Mouse (Mus musculus) stomach, embryonic 15.5 days (tissue): ENCODE data around the gene Chrnb2. TPM values are rescaled to one million over a fixed set of nuclear protein-coding genes. Genes with fewer than 3 reads are reported as not detected.
A peak's percentile ranks its signal among the peaks of the same experiment; 100 is the strongest.

Source experiments
- ATAC-seq: fragments of 200-750 bp; cut with Nextera tagmentation; 2 replicates; pipeline ENCODE4 v1.8.0; 2017; ENCODE audit warnings: low read depth, moderate number of reproducible peaks, moderate TSS enrichment; ENCODE audit not compliant: insufficient read depth, low FRiP score
- H3K27ac ChIP-seq: fragments of 300-500 bp; sonication (generic); 2 replicates; pipeline ENCODE4 v1.5.1; 2015; ENCODE audit warnings: mild to moderate bottlenecking, inconsistent platforms
- H3K27me3 ChIP-seq: fragments of 300-500 bp; sonication (generic); replicated peaks from 2 replicates; pipeline ENCODE4 v1.6.1; 2015; ENCODE audit warnings: inconsistent platforms
- H3K36me3 ChIP-seq: fragments of 300-500 bp; sonication (generic); 2 replicates; pipeline ENCODE4 v1.6.1; 2015; ENCODE audit warnings: inconsistent platforms
- H3K4me1 ChIP-seq: fragments of 300-500 bp; sonication (generic); 2 replicates; pipeline ENCODE4 v1.6.1; 2015; ENCODE audit warnings: inconsistent platforms
- H3K4me2 ChIP-seq: fragments of 300-500 bp; sonication (generic); 2 replicates; pipeline ENCODE4 v1.6.1; 2015; ENCODE audit warnings: mild to moderate bottlenecking, inconsistent platforms
- H3K4me3 ChIP-seq: fragments of 300-500 bp; sonication (generic); replicated peaks from 2 replicates; pipeline ENCODE4 v1.5.1; 2015; ENCODE audit warnings: inconsistent platforms
- H3K9ac ChIP-seq: fragments of 300-500 bp; sonication (generic); 2 replicates; pipeline ENCODE4 v1.6.1; 2015; ENCODE audit warnings: inconsistent platforms
- H3K9me3 ChIP-seq: fragments of 300-500 bp; sonication (generic); 2 replicates; pipeline ENCODE4 v1.6.1; 2016; ENCODE audit warnings: inconsistent platforms
- WGBS: fragments of 180-500 bp; shearing (Covaris S2); methylation state at CpG from one replicate; pipeline ENCODE4 v1.1.7; 2015; 5-methylcytosine and 5-hydroxymethylcytosine counted together
- polyA plus RNA-seq: library from polyadenylated mRNA; unstranded; fragments of >200 nt; fragmentation: Nextera tagmentation; extraction: Ambion mirVana; gene quantifications from 2 replicates; pipeline ENCODE4 v1.2.1, GENCODE M21; 2015

Gene Chrnb2
- polyA plus RNA-seq, 1 experiment from 2014 or later = 1.4 TPM

DNA sequence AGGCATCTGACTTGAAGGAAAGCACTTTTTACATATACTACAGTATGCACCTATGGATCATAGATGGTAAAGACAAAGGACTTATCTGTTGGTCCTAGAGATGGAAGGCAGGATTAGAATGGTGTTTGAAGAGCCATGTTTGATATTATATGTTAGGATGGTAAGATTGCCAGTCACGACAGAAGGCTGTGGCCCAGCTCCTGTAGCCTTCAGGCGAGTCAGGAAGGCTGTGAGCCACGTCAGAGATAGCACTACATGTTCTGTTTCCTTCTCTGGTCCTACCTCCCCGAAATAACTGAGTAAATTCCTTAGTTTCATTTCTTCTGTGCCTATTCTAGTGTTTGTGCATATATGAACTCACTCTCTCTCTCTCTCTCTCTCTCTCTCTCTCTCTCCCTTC, 32.3 kb downstream of the Chrnb2 start:
- Histone ChIP-seq H3K27me3 (no peaks in the 10 kb centered on the region), H3K4me3 (no peak overlapping the region), H3K27ac (no peak overlapping the region), H3K36me3 (peaks cover 5% of the 10 kb centered on the region; the same call in 1 of the 2 replicates), H3K4me1 (peaks cover 7% of the 10 kb centered on the region), H3K9ac (no peak overlapping the region), H3K9me3 (no peaks in the 10 kb centered on the region), H3K4me2 (no peak overlapping the region)
- ATAC-seq = no peak
- 82% methylated on average over 4 of the region's 4 CpGs for WGBS

DNA sequence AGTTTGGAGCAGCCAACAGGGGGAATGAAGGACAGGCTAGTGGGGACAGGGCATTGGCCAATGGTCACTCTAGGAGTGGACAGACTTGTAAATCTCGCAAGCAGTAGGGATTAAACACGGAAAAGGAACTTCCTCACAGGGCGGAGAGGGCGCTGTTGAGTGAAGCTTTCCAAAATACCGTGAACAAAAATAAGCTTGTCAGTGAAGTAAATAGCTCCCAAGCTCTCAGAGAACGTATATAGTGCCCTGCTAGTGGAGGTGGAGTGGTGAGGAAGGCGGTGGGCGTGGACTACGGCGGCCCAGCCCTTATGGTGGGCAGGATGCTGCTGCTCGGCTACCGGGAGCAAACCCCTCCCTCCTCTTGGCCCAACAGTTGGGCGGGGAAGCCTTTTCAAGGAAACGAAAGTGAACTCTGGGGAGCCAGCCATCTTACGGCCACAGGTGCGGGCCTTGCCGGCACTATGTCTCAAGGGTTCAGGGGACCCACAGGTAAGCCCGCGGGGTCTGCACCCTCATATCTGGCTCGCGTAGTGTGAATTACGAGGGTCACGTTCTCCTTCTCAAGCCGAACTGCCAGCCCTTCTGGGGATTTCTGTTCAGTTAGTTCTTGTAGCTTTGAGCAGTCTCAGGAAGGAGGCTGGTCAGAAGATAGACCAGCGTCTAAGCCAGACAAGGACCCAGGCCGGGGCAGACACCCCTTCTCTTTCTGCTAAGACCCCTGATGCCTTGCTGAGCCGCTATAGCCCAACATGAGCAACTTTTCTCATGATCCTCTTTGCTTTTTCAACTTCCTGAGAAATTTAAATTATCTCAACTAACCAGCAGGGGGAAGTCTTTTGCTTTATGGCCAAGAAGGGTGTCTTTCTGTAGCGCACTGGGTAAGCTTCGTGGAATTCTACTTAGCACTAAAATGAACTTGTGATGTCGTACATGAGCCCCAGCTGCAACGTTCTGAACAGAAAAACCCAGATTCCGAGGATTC, 33.8 kb downstream of the Chrnb2 start:
- Histone ChIP-seq H3K9me3 (no peaks in the 10 kb centered on the region), H3K36me3 (0 out of 2 replicates have a peak, but pooled peaks cover under 1% of the 10 kb centered on the region), H3K4me1 (peaks cover 7% of the 10 kb centered on the region), H3K9ac (peak overlapping the region; percentile 68), H3K27ac (peak overlapping the region; percentile 89), H3K4me3 (peak overlapping the region; percentile 80), H3K27me3 (no peaks in the 10 kb centered on the region), H3K4me2 (peak overlapping the region; percentile 77)
- peak; percentile 98 for ATAC-seq
- WGBS = 1% methylated on average over 32 of the region's 32 CpGs

DNA sequence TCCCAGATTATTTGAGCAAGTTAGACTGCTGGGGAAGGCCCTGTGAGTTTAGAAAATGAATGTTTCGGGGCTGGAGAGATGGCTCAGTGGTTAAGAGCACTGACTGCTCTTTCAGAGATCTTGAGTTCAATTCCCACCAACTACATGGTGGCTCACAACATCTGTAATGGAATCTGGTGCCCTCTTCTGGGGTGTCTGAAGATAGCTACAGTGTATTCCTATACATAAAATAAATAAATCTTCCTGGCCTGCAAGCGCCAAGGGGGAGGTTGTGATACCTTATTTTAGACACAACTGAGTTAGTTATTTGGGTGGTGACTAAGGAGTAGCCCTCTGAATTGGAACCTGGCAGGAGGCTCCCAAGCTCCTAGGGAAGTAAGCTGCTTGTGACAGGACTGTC, 35.6 kb downstream of the Chrnb2 start:
- no peak overlapping the region for H3K4me2 ChIP-seq
- 65% methylated on average over 2 of the region's 2 CpGs for WGBS
- H3K9ac ChIP-seq = no peak overlapping the region
- no peak for ATAC-seq
- no peaks in the 10 kb centered on the region for H3K9me3 ChIP-seq
- no peak overlapping the region for H3K27ac ChIP-seq
- no peaks in the 10 kb centered on the region for H3K27me3 ChIP-seq
- H3K36me3 ChIP-seq = no peaks in the 10 kb centered on the region
- peaks cover 7% of the 10 kb centered on the region for H3K4me1 ChIP-seq
- H3K4me3 ChIP-seq = no peak overlapping the region

DNA sequence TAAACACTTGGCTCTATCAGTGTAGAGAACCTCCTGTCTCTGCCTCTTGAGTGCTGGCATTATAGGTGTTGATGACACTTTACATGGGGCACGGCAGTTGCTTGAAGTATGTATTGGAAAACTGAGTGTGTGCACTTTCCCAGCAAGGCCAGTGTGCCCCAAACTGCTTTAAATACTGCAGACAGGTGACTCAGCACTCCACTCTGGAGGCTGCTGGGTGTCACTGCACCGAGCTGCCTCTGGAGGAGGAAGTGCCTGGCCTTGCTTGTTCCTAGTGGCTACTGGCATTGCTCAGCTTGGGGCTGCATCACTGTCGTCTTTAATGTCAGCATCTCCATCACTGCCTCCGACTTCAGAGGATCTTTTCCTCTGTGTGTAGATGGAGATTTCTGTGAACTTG, 37.4 kb downstream of the Chrnb2 start:
- Histone ChIP-seq H3K36me3 (no peaks in the 10 kb centered on the region), H3K27ac (no peak overlapping the region), H3K4me3 (no peak overlapping the region), H3K4me2 (no peak overlapping the region), H3K4me1 (peaks cover 12% of the 10 kb centered on the region), H3K9me3 (no peaks in the 10 kb centered on the region), H3K27me3 (no peaks in the 10 kb centered on the region), H3K9ac (no peak overlapping the region)
- peak; percentile 51; the same call in 1 of the 2 replicates for ATAC-seq
- WGBS = 18% methylated on average over 4 of the region's 4 CpGs

DNA sequence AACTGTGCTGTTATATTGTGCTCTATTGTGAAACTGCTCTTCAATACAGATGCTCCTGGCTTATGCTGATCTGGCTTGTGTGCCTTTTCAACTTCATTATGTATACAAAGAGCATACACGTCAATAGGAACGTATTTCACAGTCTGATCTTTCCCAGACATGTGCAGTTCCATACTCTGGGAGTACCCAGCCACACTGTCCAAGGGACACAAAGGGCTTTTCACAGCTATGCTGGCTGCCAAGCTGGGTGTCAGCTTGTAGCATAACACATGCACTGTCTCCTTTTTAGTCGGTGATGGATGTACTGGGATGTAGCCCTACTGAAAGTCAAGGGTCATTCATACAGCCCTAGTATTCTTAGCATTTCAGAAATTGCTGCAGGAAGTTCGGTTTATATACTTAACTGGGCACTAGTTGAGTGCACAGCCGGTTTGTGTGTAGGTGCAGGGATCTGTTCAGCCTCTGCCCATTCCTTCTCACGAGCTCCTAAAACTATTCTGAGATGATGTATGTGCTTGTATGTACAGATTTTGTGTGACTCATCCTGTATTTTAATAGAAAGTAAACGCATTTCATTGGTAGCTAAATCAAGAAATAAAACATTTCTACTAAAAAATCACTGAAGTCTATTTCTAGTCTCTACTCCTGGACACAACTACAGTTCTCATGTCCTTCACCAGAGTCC, 40.9 kb downstream of the Chrnb2 start:
- Histone ChIP-seq H3K4me2 (no peak overlapping the region), H3K27ac (no peak overlapping the region), H3K9ac (no peak overlapping the region), H3K27me3 (no peaks in the 10 kb centered on the region), H3K9me3 (no peaks in the 10 kb centered on the region), H3K36me3 (no peaks in the 10 kb centered on the region), H3K4me3 (no peak overlapping the region), H3K4me1 (0 out of 2 replicates have a peak, but pooled peaks cover 5% of the 10 kb centered on the region)
- no peak for ATAC-seq
- WGBS = 53% methylated on average over 7 of the region's 7 CpGs

DNA sequence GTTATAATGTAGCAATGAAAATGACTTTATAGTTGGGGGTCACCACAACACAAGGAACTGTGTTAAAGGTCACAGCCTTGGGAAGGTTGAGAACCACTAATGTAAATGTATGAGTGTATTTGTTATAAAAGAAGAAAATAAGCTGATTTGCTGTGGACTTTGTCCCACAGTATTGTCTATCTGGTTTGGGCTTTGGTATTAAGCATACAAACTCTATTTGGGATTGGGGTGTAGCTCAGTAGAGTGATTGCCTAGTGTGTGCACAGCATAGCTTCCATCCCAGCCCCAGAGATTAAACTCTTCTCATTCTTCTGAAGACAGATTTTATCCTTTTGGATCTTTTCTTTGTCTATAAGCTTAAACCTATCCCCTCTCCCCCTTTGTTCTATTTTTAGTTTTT, 42.4 kb downstream of the Chrnb2 start:
- H3K4me3 ChIP-seq = no peak overlapping the region
- H3K27me3 ChIP-seq = no peaks in the 10 kb centered on the region
- no peak overlapping the region for H3K9ac ChIP-seq
- no peak overlapping the region for H3K4me2 ChIP-seq
- H3K27ac ChIP-seq = no peak overlapping the region
- no peaks in the 10 kb centered on the region for H3K9me3 ChIP-seq
- no peak for ATAC-seq
- 0 out of 2 replicates have a peak, but pooled peaks cover 5% of the 10 kb centered on the region for H3K4me1 ChIP-seq
- no peaks in the 10 kb centered on the region for H3K36me3 ChIP-seq

DNA sequence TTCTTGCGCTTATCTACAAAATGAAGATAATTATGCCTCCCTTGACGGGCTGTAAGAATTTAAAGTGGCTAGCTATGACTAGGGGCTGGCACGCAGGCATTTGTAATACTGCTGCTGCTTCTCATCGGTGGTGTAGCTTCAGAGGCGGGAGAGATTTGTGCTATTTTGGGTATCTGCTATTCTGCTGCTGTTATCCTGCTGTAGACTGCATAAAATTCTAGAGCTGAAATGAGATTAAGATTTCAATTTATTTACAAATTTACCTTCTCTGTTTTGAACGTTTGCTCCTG, 48.5 kb downstream of the Chrnb2 start:
- Histone ChIP-seq H3K36me3 (no peaks in the 10 kb centered on the region), H3K27ac (no peak overlapping the region), H3K9ac (no peak overlapping the region), H3K27me3 (no peaks in the 10 kb centered on the region), H3K4me3 (peak overlapping the region; percentile 89), H3K4me2 (peak overlapping the region; percentile 92), H3K9me3 (no peaks in the 10 kb centered on the region), H3K4me1 (no peaks in the 10 kb centered on the region)
- WGBS = 53% methylated on average over 6 of the region's 6 CpGs
- no peak for ATAC-seq

DNA sequence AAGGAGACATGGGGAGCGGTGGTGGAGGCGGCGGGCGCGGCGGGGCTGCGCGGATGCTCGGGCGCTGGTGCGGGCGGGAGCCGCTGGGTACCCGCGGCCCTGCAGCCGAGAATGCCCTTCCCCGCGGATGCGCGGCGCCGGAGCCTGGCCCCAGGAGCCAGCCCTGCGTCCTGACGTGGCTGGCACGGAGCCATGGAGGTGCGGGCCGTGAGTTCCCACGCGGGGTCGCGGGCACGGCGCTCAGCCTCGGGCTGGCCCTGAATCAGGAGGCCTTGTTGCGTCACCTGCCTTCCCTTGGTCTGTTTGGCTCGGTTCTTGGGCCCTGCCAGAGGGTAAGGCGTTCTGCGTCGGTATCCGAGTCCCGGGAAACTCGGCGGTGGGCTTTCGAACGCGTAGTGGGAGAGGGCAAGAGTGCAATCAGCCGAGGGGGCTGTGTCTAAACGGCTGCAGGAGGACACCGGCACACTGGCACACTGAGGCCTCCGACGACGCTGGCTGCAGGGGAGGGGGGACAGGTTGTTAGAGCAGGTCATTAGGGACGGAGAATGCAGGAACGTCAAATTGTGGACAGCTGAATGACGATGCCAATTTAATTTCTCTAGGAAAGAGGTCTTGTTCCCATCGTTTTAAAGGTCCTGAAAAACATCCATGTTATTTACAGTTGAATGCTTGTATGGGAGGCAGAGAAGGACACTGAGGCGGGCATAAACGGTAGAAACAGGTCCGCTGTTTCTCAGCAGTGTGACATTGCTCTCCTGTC, 49.0 kb downstream of the Chrnb2 start:
- ATAC-seq = peak; percentile 63; the same call in 1 of the 2 replicates
- Histone ChIP-seq H3K27ac (peak overlapping the region; percentile 17; the same call in 1 of the 2 replicates), H3K4me3 (peak overlapping the region; percentile 89), H3K4me2 (peak overlapping the region; percentile 92), H3K9me3 (no peaks in the 10 kb centered on the region), H3K9ac (peak overlapping the region; percentile 68), H3K27me3 (no peaks in the 10 kb centered on the region), H3K4me1 (no peaks in the 10 kb centered on the region), H3K36me3 (no peaks in the 10 kb centered on the region)
- WGBS = 2% methylated on average over 54 of the region's 59 CpGs

DNA sequence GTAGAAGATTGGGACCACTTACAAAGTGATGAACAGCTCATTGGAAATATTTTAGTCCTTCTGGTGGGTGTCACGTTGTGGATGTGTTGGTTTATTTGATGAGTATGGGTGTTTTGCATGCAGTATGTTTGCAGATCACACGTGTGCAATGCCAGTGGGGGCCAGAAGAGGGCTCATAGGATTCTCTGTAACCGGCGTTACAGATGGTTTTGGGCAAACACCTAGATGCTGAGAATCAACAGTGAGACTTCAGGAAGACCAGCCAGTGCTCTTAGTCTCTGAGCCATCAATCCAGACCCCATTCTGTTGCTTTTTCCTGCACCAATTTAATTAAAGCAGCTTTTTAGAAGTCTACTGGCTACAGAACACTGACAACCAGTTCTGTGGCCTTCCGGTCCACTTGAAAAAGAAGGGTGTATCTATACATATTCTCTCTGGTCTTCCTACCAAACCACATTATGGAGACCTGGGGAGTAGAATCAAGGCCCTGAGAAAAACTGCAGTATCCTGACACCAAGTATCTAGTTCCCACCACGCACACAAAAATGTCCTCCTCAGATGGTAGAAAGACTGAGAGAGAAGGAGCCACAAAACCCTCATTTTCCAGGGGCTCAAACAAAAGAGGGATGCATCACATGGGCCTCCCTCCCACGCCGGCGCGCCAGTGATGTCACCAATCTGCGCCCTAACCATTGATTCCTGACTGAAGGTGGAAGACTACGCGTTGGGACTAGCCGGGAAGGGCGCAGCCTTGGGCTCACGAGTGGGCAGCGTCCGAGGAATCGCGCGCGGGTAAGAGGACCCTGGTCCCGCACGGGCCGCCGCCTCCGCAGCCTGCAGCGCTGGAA, 49.8 kb downstream of the Chrnb2 start, which contains the start of gene Adar:
Gene Adar, plus strand, starts transcription at position 664 of the 848 bp plus-strand sequence.
- H3K9me3 ChIP-seq = no peaks in the 10 kb centered on the region
- H3K27ac ChIP-seq = peak within 1 kb of the TSS; percentile 17; the same call in 1 of the 2 replicates
- 6% methylated on average over 28 of the region's 28 CpGs for WGBS
- peak within 1 kb of the TSS; percentile 92 for H3K4me2 ChIP-seq
- ATAC-seq = peak; percentile 66; the same call in 1 of the 2 replicates
- peak within 1 kb of the TSS; percentile 68 for H3K9ac ChIP-seq
- no peaks in the 10 kb centered on the region for H3K4me1 ChIP-seq
- no peaks in the 10 kb centered on the region for H3K36me3 ChIP-seq
- H3K27me3 ChIP-seq = no peaks in the 10 kb centered on the region
- peak within 1 kb of the TSS; percentile 89 for H3K4me3 ChIP-seq

DNA sequence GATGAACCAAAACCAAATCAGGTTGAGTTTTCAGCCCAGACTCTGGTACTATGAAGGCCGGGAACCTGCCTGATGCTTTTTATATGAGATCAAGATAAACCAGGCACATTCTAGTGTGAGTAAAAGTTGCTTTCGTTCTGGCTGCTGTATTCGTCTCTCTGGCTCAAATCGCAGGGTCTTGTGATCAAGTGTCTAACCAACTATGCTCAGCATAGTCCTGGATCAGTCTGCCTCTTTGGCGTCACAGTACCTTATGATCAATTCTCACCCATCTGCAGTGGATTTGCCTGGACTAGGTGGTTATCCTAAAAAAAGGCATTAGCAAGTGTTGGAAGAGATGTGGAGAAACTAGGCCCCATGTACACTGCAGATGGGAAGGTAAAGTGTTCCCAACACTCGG, 60.4 kb downstream of the Chrnb2 start:
- ATAC-seq = no peak
- Histone ChIP-seq H3K27me3 (no peaks in the 10 kb centered on the region; the same call in 1 of the 2 replicates), H3K36me3 (no peaks in the 10 kb centered on the region), H3K9ac (no peak overlapping the region), H3K27ac (no peak overlapping the region), H3K4me3 (no peak overlapping the region), H3K4me2 (no peak overlapping the region), H3K4me1 (no peaks in the 10 kb centered on the region), H3K9me3 (no peaks in the 10 kb centered on the region)
- WGBS = 75% methylated on average over 6 of the region's 6 CpGs

DNA sequence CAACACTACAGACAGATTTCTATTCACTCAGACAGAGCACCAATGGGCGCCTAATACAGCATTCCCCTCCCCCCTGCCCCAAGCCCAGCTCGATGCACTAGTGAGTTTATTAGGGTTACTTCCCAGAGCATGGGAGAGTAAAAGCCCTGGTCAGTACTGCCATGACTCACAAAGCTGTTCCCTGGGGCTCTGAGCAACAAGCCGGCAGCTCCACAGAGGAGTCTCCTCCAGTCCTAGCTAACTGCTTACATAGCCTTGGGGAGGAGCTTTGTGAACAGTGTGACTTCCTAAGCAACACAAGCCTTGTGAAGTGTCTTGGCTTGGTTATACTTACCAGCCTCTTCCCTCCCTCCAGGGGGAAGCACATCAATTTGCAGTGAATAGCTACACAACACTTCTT, 60.8 kb downstream of the Chrnb2 start:
- 39% methylated on average over 3 of the region's 3 CpGs for WGBS

More for the DNA sequence above, 60.8 kb downstream of the Chrnb2 start:
- H3K36me3 ChIP-seq = no peaks in the 10 kb centered on the region
- H3K27ac ChIP-seq = no peak overlapping the region
- H3K9me3 ChIP-seq = no peaks in the 10 kb centered on the region
- H3K27me3 ChIP-seq = no peaks in the 10 kb centered on the region; the same call in 1 of the 2 replicates
- no peak overlapping the region for H3K9ac ChIP-seq
- no peaks in the 10 kb centered on the region for H3K4me1 ChIP-seq
- H3K4me2 ChIP-seq = no peak overlapping the region
- H3K4me3 ChIP-seq = no peak overlapping the region
- ATAC-seq = no peak
